Mouse (Mus musculus) left cerebral cortex, adult 2 months (tissue): ENCODE measurements around the gene Sept10. TPM values are rescaled to one million over a fixed set of nuclear protein-coding genes. Genes with fewer than 3 reads are reported as not detected.
A peak's percentile ranks its signal among the peaks of the same experiment; 100 is the strongest.

Experiments used
- DNase-seq, 2 experiments: peaks; one replicate each; pipeline ENCODE4 v3.0.0; 2021 to 2022; ENCODE audit warnings: low spot score in 2 of 2, mixed read lengths in 1 of 2; ENCODE audit errors: extremely low spot score in 1 of 2
- H3K27ac ChIP-seq: fragments of 200-600 bp; 2 replicates; pipeline ENCODE4 v1.8.1; 2022
- H3K4me3 ChIP-seq: fragments of 200-600 bp; 2 replicates; pipeline ENCODE4 v1.8.1; 2022
- CTCF ChIP-seq: fragments of 200-600 bp; IDR thresholded peaks from 2 replicates; pipeline ENCODE4 v1.8.1; 2022; ENCODE audit warnings: antibody characterized with exemption, mild to moderate bottlenecking, moderate library complexity
- intact Hi-C: fragments of 180-260 bp; cut with DNase I; formaldehyde crosslinking; loops from one replicate; pipeline ENCODE4 v1.15.1; 2025
- total RNA-seq, 2 experiments: library from RNA; stranded (reverse); gene quantifications; 2 replicates each; pipeline ENCODE4 v1.2.3; 2021

Sept10 gene
- total RNA-seq, 2 experiments from 2014 or later: 6.6 to 6.9 TPM

- intact Hi-C loops: no loop called here
Measured at GRCm38 (mm10) chr10:59253541-59254079, 32.0 kb upstream of the Sept10 start.

GRCm38 (mm10) chr10:59252396-59252795 lies 30.7 kb upstream of the Sept10 start:
- intact Hi-C loops: no loop called here

More at GRCm38 (mm10) chr10:59253541-59254079, 32.0 kb upstream of the Sept10 start:
- DNase-seq: no peak
- Histone ChIP-seq H3K27ac (no peak overlapping the region), H3K4me3 (no peak overlapping the region)
- no peak for TF ChIP-seq CTCF

GRCm38 (mm10) chr10:59251980-59252379 lies 30.3 kb upstream of the Sept10 start:
- Histone ChIP-seq H3K27ac (no peak overlapping the region), H3K4me3 (no peak overlapping the region)
- no peak for TF ChIP-seq CTCF
- intact Hi-C loops: no loop called here
- DNase-seq: no peak

More at GRCm38 (mm10) chr10:59252396-59252795, 30.7 kb upstream of the Sept10 start:
- no peak overlapping the region for H3K27ac ChIP-seq
- DNase-seq: no peak
- TF ChIP-seq CTCF: no peak
- H3K4me3 ChIP-seq: no peak overlapping the region

- no peak for DNase-seq
- Histone ChIP-seq H3K4me3 (no peak overlapping the region), H3K27ac (no peak overlapping the region)
- intact Hi-C loops: no loop called here
- TF ChIP-seq CTCF: no peak
Measured at GRCm38 (mm10) chr10:59250679-59251078, 29.0 kb upstream of the Sept10 start.

GRCm38 (mm10) chr10:59249531-59249930 lies 27.9 kb upstream of the Sept10 start:
- Histone ChIP-seq H3K4me3 (no peak overlapping the region), H3K27ac (no peak overlapping the region)
- intact Hi-C loops: no loop called here
- no peak for TF ChIP-seq CTCF
- no peak for DNase-seq

GRCm38 (mm10) chr10:59241141-59241541 lies 19.5 kb upstream of the Sept10 start:
- intact Hi-C loops: no loop called here
- Histone ChIP-seq H3K4me3 (no peak overlapping the region), H3K27ac (no peak overlapping the region)
- no peak; the same call in 1 of the 2 replicates for TF ChIP-seq CTCF
- DNase-seq: no peak

GRCm38 (mm10) chr10:59237757-59238156 lies 16.1 kb upstream of the Sept10 start:
- H3K27ac ChIP-seq: no peak overlapping the region
- no peak overlapping the region for H3K4me3 ChIP-seq
- intact Hi-C loops: no loop called here
- DNase-seq: no peak
- no peak for TF ChIP-seq CTCF

- TF ChIP-seq CTCF: no peak
- no peak overlapping the region for H3K27ac ChIP-seq
- H3K4me3 ChIP-seq: no peak overlapping the region
- no peak for DNase-seq
- intact Hi-C loops: no loop called here
Measured at GRCm38 (mm10) chr10:59236486-59236885, 14.8 kb upstream of the Sept10 start.

GRCm38 (mm10) chr10:59235847-59236246 lies 14.2 kb upstream of the Sept10 start:
- no peak overlapping the region for H3K4me3 ChIP-seq
- TF ChIP-seq CTCF: no peak
- H3K27ac ChIP-seq: no peak overlapping the region
- no peak for DNase-seq
- intact Hi-C loops: no loop called here

GRCm38 (mm10) chr10:59235227-59235626 lies 13.6 kb upstream of the Sept10 start:
- Histone ChIP-seq H3K27ac (no peak overlapping the region), H3K4me3 (no peak overlapping the region)
- TF ChIP-seq CTCF: no peak
- intact Hi-C loops: no loop called here
- DNase-seq: no peak

- intact Hi-C loops: no loop called here
- Histone ChIP-seq H3K4me3 (no peak overlapping the region), H3K27ac (no peak overlapping the region)
- TF ChIP-seq CTCF: no peak
- no peak for DNase-seq
Measured at GRCm38 (mm10) chr10:59229205-59229820, 7.7 kb upstream of the Sept10 start.

GRCm38 (mm10) chr10:59225137-59225536 lies 3.5 kb upstream of the Sept10 start:
- intact Hi-C loops: no loop called here
- DNase-seq: no peak
- TF ChIP-seq CTCF: no peak
- no peak overlapping the region for H3K4me3 ChIP-seq
- H3K27ac ChIP-seq: no peak overlapping the region

- DNase-seq: no peak
- Histone ChIP-seq H3K27ac (no peak overlapping the region), H3K4me3 (peak overlapping the region; percentile 97)
- intact Hi-C loops: loop anchor here (5.0 kb wide), 1 partner anchor 57 kb away; no protein-coding TSS in a partner anchor
- TF ChIP-seq CTCF: no peak
Measured at GRCm38 (mm10) chr10:59223890-59224289, 2.2 kb upstream of the Sept10 start.
